Mouse (Mus musculus) lung, postnatal 0 days (tissue): ENCODE data around the gene Sh2d2a. TPM values are rescaled to one million over a fixed set of nuclear protein-coding genes. Genes with fewer than 3 reads are reported as not detected.
"Not testable (repeated sequence)": the region's sequence is repeated elsewhere in the genome, so short reads cannot be mapped to it uniquely, and the experiment has no call there.

Experiments
- ATAC-seq: fragments of 200-750 bp; cut with Nextera tagmentation; 2 replicates; pipeline ENCODE4 v1.8.0; 2017; ENCODE audit warnings: moderate library complexity
- DNase-seq: peaks from one replicate; pipeline ENCODE4 v3.0.0-alpha.2; 2016; ENCODE audit warnings: low spot score
- H3K27ac ChIP-seq: fragments of 300-500 bp; sonication (generic); 2 replicates; pipeline ENCODE4 v1.5.1; 2014; ENCODE audit warnings: antibody characterized with exemption, mild to moderate bottlenecking, low read length, mixed read lengths
- H3K27me3 ChIP-seq: fragments of 300-500 bp; sonication (generic); replicated peaks from 2 replicates; pipeline ENCODE4 v1.6.1; 2014; ENCODE audit warnings: low read length, mixed read lengths; ENCODE audit not compliant: insufficient read depth
- H3K36me3 ChIP-seq: fragments of 300-500 bp; sonication (generic); 2 replicates; pipeline ENCODE4 v1.6.1; 2014; ENCODE audit warnings: low read length, mixed read lengths; ENCODE audit not compliant: insufficient read depth
- H3K4me1 ChIP-seq: fragments of 300-500 bp; sonication (generic); 2 replicates; pipeline ENCODE4 v1.6.1; 2014; ENCODE audit warnings: antibody characterized with exemption, low read depth, low read length, mixed read lengths; ENCODE audit not compliant: insufficient read depth
- H3K4me2 ChIP-seq: fragments of 300-500 bp; sonication (generic); replicated peaks from 2 replicates; pipeline ENCODE4 v1.6.1; 2014; ENCODE audit warnings: low read depth, mild to moderate bottlenecking, low read length, moderate library complexity, mixed read lengths
- H3K4me3 ChIP-seq: fragments of 300-500 bp; sonication (generic); 2 replicates; pipeline ENCODE4 v1.5.1; 2014; ENCODE audit warnings: low read depth, low read length
- H3K9ac ChIP-seq: fragments of 300-500 bp; sonication (generic); replicated peaks from 2 replicates; pipeline ENCODE4 v1.6.1; 2014; ENCODE audit warnings: low read depth, mild to moderate bottlenecking
- H3K9me3 ChIP-seq: fragments of 300-500 bp; sonication (generic); 2 replicates; pipeline ENCODE4 v1.6.1; 2016; ENCODE audit warnings: low read length, mixed read lengths
- CTCF ChIP-seq: IDR thresholded peaks from 2 replicates; pipeline ENCODE4 v1.5.1; 2016; ENCODE audit warnings: antibody characterized with exemption, mild to moderate bottlenecking
- EP300 ChIP-seq: IDR thresholded peaks from 2 replicates; pipeline ENCODE4 v1.6.1; 2016; ENCODE audit warnings: antibody characterized with exemption, mild to moderate bottlenecking, control low read depth
- WGBS: fragments of 180-500 bp; shearing (Covaris S2); extraction: QIAGEN DNeasy Blood & Tissue Kit; methylation state at CpG from one replicate; pipeline ENCODE4 v1.1.7; 2014; 5-methylcytosine and 5-hydroxymethylcytosine counted together
- polyA plus RNA-seq: library from polyadenylated mRNA; unstranded; fragments of >200 nt; fragmentation: Nextera tagmentation; extraction: Ambion mirVana; gene quantifications from 2 replicates; pipeline ENCODE4 v1.2.1, GENCODE M21; 2015

Sh2d2a gene
- polyA plus RNA-seq, 1 experiment from 2014 or later, result 0.25 TPM

GRCm38 (mm10) chr3:87812873-87813272, 33.7 kb upstream of the Sh2d2a start:
- Histone ChIP-seq H3K36me3 (no peaks in the 10 kb centered on the region), H3K4me1 (no peaks in the 10 kb centered on the region), H3K4me3 (no peak overlapping the region), H3K4me2 (no peak overlapping the region), H3K27ac (no peak overlapping the region), H3K9ac (no peak overlapping the region), H3K9me3 (no peaks in the 10 kb centered on the region), H3K27me3 (peaks cover 40% of the 10 kb centered on the region)
- no peak for ATAC-seq
- no peak for TF ChIP-seq CTCF
- TF ChIP-seq EP300, result no peak
- WGBS, result 37% methylated on average over 10 of the region's 10 CpGs
- no peak for DNase-seq

GRCm38 (mm10) chr3:87816166-87816565, 30.4 kb upstream of the Sh2d2a start:
- H3K27ac ChIP-seq, result no peak overlapping the region
- WGBS, result 47% methylated on average over 6 of the region's 6 CpGs
- TF ChIP-seq CTCF, result no peak
- TF ChIP-seq EP300, result no peak
- no peak overlapping the region for H3K4me2 ChIP-seq
- no peaks in the 10 kb centered on the region for H3K4me1 ChIP-seq
- H3K27me3 ChIP-seq, result peaks cover 14% of the 10 kb centered on the region; the same call in 1 of the 2 replicates
- no peak overlapping the region for H3K4me3 ChIP-seq
- ATAC-seq (no peak), DNase-seq (no peak)
- no peaks in the 10 kb centered on the region for H3K9me3 ChIP-seq
- H3K9ac ChIP-seq, result no peak overlapping the region
- H3K36me3 ChIP-seq, result no peaks in the 10 kb centered on the region

GRCm38 (mm10) chr3:87816646-87817093, 29.9 kb upstream of the Sh2d2a start:
- Histone ChIP-seq H3K4me3 (no peak overlapping the region), H3K4me2 (no peak overlapping the region), H3K4me1 (no peaks in the 10 kb centered on the region), H3K9me3 (no peaks in the 10 kb centered on the region), H3K9ac (no peak overlapping the region), H3K27me3 (peaks cover 9% of the 10 kb centered on the region; the same call in 1 of the 2 replicates), H3K27ac (no peak overlapping the region), H3K36me3 (no peaks in the 10 kb centered on the region)
- 6% methylated on average over 12 of the region's 12 CpGs for WGBS
- ATAC-seq, result peak; percentile 67
- peak; percentile 97 for TF ChIP-seq CTCF
- TF ChIP-seq EP300, result no peak
- DNase-seq, result peak; percentile 80

- Histone ChIP-seq H3K9me3 (no peaks in the 10 kb centered on the region), H3K4me3 (no peak overlapping the region), H3K36me3 (no peaks in the 10 kb centered on the region), H3K9ac (no peak overlapping the region), H3K4me1 (no peaks in the 10 kb centered on the region), H3K27ac (no peak overlapping the region), H3K4me2 (no peak overlapping the region), H3K27me3 (0 out of 2 replicates have a peak, but pooled peaks cover 6% of the 10 kb centered on the region)
- TF ChIP-seq CTCF (no peak), EP300 (no peak)
- ATAC-seq (no peak), DNase-seq (no peak)
- WGBS, result 54% methylated on average over 12 of the region's 12 CpGs
These were observed 28.3 kb upstream of the Sh2d2a start for GRCm38 (mm10) chr3:87818226-87818625.

- 92% methylated on average over 1 of the region's 1 CpGs for WGBS
- not testable (repeated sequence) for H3K9me3 ChIP-seq
These were observed 22.3 kb upstream of the Sh2d2a start, which contains the start of gene Pear1 for GRCm38 (mm10) chr3:87824206-87824605. TSS of gene Pear1 (minus strand) at chr3:87824306.

GRCm38 (mm10) chr3:87828435-87828834, 18.1 kb upstream of the Sh2d2a start:
- 29% methylated on average over 4 of the region's 4 CpGs for WGBS
- H3K27me3 ChIP-seq, result no peaks in the 10 kb centered on the region
- H3K9me3 ChIP-seq, result no peaks in the 10 kb centered on the region
- no peak overlapping the region for H3K9ac ChIP-seq
- H3K4me1 ChIP-seq, result no peaks in the 10 kb centered on the region
- H3K4me3 ChIP-seq, result no peak overlapping the region
- no peak overlapping the region for H3K4me2 ChIP-seq
- no peaks in the 10 kb centered on the region for H3K36me3 ChIP-seq
- no peak for DNase-seq
- no peak overlapping the region for H3K27ac ChIP-seq
- no peak for TF ChIP-seq CTCF
- TF ChIP-seq EP300, result no peak
- no peak for ATAC-seq

More at GRCm38 (mm10) chr3:87824206-87824605, 22.3 kb upstream of the Sh2d2a start, which contains the start of gene Pear1:
- not testable (repeated sequence) for H3K4me3 ChIP-seq, H3K4me2 ChIP-seq, DNase-seq, H3K27me3 ChIP-seq, H3K9ac ChIP-seq, H3K36me3 ChIP-seq, H3K4me1 ChIP-seq, H3K27ac ChIP-seq, ATAC-seq

GRCm38 (mm10) chr3:87829025-87829424, 17.5 kb upstream of the Sh2d2a start:
- no peak for ATAC-seq
- Histone ChIP-seq H3K9me3 (no peaks in the 10 kb centered on the region), H3K4me1 (no peaks in the 10 kb centered on the region), H3K36me3 (no peaks in the 10 kb centered on the region), H3K27ac (no peak overlapping the region), H3K4me2 (no peak overlapping the region), H3K27me3 (no peaks in the 10 kb centered on the region), H3K9ac (no peak overlapping the region), H3K4me3 (no peak overlapping the region)
- 47% methylated on average over 10 of the region's 10 CpGs for WGBS
- TF ChIP-seq CTCF (no peak), EP300 (no peak)
- DNase-seq, result no peak
